Mouse (Mus musculus): ENCODE results near the gene Csrnp1.

Gene Csrnp1

DNA sequence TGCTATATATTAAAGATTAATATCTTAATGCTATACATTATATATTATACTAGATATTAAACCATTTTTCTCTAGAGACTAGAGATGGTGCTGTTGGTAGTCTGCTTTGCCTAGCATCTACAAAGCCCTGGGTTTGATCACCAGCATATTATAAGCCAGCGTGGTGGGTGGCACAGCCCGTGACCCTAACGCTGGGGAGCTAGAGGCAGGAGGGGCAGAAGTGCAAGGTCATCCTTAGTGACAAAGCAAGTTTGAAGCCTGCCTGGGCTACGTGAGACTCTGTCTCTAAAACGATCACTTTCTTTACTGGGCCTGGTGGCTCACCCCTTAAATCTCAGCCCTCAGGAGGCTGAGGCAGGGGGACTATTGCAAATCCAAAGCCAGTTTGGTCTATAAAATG, 18.4 kb upstream of the Csrnp1 start:
- DNase-seq (ENCODE audit: low read depth, low spot score), result no peak

- DNase-seq (ENCODE audit: low read depth, low spot score), result peak; percentile 84
Observed at GRCm38 (mm10) chr9:120001945-120002725, 17.7 kb upstream of the Csrnp1 start.

DNA sequence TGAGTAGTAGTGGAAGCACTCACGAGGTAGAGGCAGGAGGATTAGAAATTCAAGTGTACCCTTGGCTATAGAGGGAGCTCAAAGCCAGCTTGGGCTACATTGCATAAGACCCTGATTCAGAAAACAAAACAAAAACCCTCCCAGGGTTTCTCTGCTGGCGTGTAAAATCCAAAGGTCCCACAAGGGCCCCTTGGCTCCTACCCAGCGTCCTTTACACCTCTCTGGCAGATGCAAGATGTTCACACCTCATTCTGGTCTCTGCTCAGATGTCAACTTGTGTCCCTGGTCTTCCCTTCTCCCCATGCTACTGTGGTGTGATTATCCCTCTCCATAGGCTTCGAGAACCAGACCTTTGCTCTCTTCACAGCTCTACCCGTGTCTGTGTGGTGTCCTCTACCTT, 16.3 kb upstream of the Csrnp1 start:
- no peak for DNase-seq (ENCODE audit: low read depth, low spot score)

- DNase-seq (ENCODE audit: low read depth, low spot score), result no peak
Observed at GRCm38 (mm10) chr9:119999636-120000035, 15.2 kb upstream of the Csrnp1 start.

DNA sequence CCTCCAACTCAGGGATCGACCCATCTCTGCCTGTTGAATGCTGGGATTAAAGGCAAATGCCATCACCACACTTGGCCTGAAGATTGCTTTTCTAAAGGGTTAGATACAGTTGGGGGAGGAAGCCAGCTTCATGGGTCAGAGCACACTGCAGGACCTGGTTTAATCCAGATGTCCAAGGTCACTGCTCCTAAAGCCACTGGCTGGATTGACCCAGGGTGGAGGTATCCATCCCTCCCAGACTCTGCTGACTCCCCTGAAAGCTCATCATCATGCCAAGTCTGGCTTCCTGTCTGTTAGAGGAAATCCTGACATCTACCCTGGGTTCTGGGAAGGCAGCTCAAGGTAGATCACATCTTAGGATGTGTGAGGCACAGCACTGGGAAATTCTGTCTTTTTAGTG, 14.3 kb upstream of the Csrnp1 start:
- DNase-seq (ENCODE audit: low read depth, low spot score), result no peak

DNA sequence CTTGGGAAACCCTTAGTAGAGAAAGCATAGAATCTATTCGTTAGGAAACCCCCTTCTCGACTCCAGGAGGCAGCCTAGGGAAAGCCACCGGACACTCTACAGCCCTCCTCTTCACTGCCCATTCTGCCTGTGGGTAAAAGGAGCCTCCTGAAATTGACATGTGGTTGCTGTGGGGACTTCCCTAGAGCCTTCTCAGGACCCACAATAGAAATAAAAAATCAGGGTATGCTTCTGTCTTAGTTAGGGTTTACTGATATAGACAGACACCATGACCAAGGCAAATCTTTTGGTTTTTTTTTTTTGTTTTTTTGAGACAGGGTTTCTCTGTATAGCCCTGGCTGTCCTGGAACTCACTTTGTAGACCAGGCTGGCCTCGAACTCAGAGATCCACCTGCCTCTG, 11.6 kb upstream of the Csrnp1 start:
- DNase-seq (ENCODE audit: low read depth, low spot score), result no peak

DNA sequence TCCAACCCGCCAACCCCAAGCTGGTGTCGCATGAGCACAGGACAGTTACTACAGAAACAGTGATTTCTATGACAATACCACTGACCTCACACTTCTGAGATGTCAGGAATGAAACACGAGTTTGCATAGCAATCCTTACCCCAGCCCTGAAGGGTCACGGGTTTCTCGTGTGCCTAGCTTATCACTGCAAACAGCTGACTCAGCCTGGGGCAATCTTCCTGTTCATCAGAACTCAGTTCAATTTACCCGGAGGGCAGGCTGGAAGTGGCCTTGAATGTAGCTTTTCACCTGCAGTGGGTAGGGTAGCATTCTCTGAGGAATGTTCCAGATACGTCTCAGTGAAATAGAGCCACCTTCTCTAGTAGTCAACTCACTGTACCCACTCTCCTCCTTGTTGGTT, 9.7 kb upstream of the Csrnp1 start:
- no peak for DNase-seq (ENCODE audit: low read depth, low spot score)

- no peak for DNase-seq (ENCODE audit: low read depth, low spot score)
Observed at GRCm38 (mm10) chr9:119993092-119993844, 8.8 kb upstream of the Csrnp1 start.

DNA sequence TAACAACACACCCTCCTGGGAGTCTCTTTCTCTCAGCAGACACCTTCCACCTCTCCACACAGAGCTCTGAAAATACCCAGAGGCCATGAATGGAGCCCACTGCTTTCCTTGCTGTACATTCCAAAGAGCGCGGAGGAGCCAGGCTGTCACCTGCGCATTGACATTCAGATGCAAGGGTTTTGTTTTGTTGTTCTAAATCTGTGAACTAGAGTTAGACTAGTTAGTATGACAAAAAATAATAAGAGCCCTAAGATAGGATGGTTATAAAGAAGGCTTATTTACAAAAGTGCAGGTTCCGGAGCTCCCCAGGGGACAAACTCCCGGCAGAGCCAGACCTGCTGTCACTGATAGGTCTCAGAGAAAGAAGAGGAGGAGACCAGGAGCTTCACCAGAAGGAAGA, 6.9 kb upstream of the Csrnp1 start:
- DNase-seq (ENCODE audit: low read depth, low spot score), result no peak

GRCm38 (mm10) chr9:119988304-119988703, 3.8 kb upstream of the Csrnp1 start:
- DNase-seq (ENCODE audit: low read depth, low spot score), result peak; percentile 95

DNA sequence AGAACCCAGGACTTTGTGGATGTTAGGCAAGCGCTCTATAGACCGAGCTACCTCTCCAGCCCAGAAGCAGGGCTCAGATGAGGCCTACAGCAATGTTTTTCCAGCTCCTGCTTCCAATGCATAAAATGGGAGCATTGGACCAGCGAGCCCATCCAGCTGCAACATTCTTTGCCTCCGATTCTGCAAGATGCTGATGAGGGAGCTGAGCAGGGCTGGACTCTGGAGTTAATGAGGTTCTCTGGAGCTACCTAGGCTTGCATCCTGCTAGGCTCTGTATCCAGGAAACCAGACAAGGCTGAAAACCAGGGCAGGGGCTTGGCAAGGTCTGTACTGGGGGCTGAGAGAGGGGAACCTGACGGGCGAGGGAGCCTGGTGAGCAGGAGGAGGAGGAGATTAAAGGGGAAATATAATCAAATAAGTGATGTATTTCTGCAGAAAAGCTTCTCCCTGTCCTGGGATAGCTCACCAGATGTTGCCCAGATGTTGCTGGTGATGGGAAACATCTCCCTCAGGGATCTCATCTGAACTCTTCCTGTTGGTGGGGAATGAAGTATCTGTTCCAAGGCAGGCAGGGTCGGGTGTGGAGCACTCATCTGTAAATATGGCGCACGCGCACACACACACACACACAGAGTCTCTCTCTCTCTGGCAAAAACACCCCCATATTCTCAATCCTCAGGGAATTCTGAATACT, 1.6 kb upstream of the Csrnp1 start:
- no peak for DNase-seq (ENCODE audit: low read depth, low spot score)

GRCm38 (mm10) chr9:119983585-119984535, 598 bp downstream of the Csrnp1 start:
- peak; percentile 90 for DNase-seq (ENCODE audit: low read depth, low spot score)

DNA sequence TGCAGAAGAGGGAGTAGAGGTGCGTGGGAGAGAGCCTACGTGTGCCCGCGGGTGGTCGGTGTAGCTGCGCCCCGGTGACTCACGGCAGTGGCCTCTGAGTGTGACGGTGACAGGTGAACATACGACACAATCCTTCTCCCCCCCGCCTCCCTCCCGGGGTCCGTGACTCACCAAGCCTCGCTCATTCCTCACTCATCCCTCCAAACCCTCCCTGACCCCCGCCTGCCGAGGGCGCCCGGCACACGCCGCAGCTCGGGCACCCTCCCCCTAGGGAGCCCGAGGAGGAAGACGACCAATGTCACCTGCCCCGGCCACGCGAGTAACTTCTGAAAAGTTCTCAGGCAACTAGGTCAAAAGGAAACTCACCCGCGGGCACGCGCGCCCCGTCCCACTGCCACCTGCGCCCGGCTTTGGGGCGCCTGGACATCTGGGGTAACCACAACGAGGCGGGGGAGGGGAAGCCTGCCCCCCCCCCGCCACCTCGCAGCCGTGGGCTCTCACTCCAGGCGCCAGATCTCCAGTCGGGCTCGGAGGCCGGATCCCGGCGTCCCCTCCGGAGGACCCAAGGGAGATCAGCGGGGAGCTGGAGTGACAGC, 1.4 kb downstream of the Csrnp1 start:
- peak; percentile 82 for DNase-seq (ENCODE audit: low read depth, low spot score)

GRCm38 (mm10) chr9:119982241-119982811, 2.1 kb downstream of the Csrnp1 start:
- peak; percentile 95 for DNase-seq (ENCODE audit: low read depth, low spot score)

DNA sequence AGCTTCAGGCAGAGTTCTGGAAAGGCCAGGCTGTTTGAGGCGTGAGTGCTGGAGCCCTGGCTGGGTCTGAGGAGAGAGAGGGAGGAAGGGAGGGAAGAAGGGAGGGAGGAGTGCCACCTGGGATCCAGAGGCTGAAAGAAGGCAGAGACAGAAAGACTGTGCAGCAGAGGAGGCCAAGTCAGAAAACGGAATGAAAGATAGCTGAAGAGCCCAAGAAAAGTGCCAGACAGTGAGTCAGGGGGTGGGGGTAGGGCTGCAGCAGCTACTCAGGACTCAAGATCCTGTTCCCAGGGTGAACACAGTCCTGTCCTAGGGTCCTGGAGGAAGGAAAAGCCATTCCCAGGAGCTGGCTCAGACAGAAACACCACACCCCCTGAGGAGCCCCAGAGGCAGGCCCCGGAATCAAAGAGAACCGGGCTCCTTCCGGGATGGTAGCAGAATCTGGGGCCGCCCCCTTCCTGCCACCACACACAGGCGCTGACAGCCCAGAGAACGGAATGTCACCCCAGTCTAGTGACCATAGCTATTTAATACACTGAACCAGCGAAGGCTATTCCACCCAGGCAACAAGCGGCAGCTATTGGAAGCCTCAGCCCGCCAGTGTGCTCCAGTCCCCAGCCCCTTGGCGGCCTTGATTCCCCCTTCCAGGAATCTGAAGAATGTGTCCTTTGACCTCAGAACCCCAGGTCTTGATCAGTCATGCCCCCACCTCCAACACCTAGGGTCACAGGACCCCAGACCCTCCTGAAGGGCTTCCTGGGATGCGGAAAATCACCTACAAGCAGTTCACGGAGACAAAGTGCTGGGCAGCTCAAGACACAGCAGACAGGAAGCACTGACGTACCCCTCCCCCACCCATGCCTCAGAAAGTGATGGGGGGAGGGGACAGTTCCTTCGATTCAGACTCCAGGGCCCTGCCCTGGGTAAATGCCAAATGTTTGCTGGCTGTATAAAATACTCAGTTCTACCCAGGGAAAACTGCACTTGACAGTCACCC, 3.0 kb downstream of the Csrnp1 start:
- peak; percentile 91 for DNase-seq (ENCODE audit: low read depth, low spot score)

- peak; percentile 51 for DNase-seq (ENCODE audit: low read depth, low spot score)
Observed at GRCm38 (mm10) chr9:119980770-119981182, 3.7 kb downstream of the Csrnp1 start.

GRCm38 (mm10) chr9:119979749-119980148, 4.7 kb downstream of the Csrnp1 start:
- DNase-seq (ENCODE audit: low read depth, low spot score), result peak; percentile 43

GRCm38 (mm10) chr9:119978811-119979441, 5.5 kb downstream of the Csrnp1 start:
- no peak for DNase-seq (ENCODE audit: low read depth, low spot score)
